Mouse (Mus musculus): ENCODE measurements around the gene Fam227a. TPM values are rescaled to one million over a fixed set of nuclear protein-coding genes. Genes with fewer than 3 reads are reported as not detected.

Fam227a gene
- polyA plus RNA-seq, 1 experiment from 2014 or later: 6.9 TPM

- ATAC-seq (ENCODE audit: low FRiP score, low TSS enrichment) (no peak), DNase-seq (no peak)
- Histone ChIP-seq H3K9me3 (ENCODE audit: control insufficient read depth, low read length) (no peaks in the 10 kb centered on the region), H3K36me3 (ENCODE audit: control insufficient read depth, insufficient read depth, low read length) (peaks cover 79% of the 10 kb centered on the region), H3K4me2 (ENCODE audit: low read length) (no peak overlapping the region), H3K9ac (replicated peaks; ENCODE audit: low read length) (no peak overlapping the region), H3K27ac (replicated peaks; ENCODE audit: low read depth, low read length) (no peak overlapping the region), H3K4me1 (ENCODE audit: control insufficient read depth, insufficient read depth, low read length) (no peaks in the 10 kb centered on the region), H3K4me3 (replicated peaks; ENCODE audit: low read depth, low read length) (no peak overlapping the region), H3K27me3 (ENCODE audit: control insufficient read depth, insufficient read depth, low read length) (no peaks in the 10 kb centered on the region)
- 94% methylated on average over 7 of the region's 7 CpGs for WGBS
These were observed 43.3 kb downstream of the Fam227a start for GRCm38 (mm10) chr15:79615501-79615900.

- Histone ChIP-seq H3K27ac (replicated peaks; ENCODE audit: low read depth, low read length) (no peak overlapping the region), H3K4me2 (ENCODE audit: low read length) (no peak overlapping the region), H3K27me3 (ENCODE audit: control insufficient read depth, insufficient read depth, low read length) (peaks cover 10% of the 10 kb centered on the region; the same call in 1 of the 2 replicates), H3K36me3 (ENCODE audit: control insufficient read depth, insufficient read depth, low read length) (peaks cover 27% of the 10 kb centered on the region), H3K9me3 (ENCODE audit: control insufficient read depth, low read length) (no peaks in the 10 kb centered on the region), H3K4me1 (ENCODE audit: control insufficient read depth, insufficient read depth, low read length) (no peaks in the 10 kb centered on the region), H3K9ac (replicated peaks; ENCODE audit: low read length) (no peak overlapping the region), H3K4me3 (replicated peaks; ENCODE audit: low read depth, low read length) (no peak overlapping the region)
- no peak for ATAC-seq (ENCODE audit: low FRiP score, low TSS enrichment)
- WGBS: 95% methylated on average over 2 of the region's 2 CpGs
- DNase-seq: no peak
These were observed 49.5 kb downstream of the Fam227a start for GRCm38 (mm10) chr15:79609226-79609625.

- H3K36me3 ChIP-seq (ENCODE audit: control insufficient read depth, insufficient read depth, low read length): peaks cover 21% of the 10 kb centered on the region
- no peak for ATAC-seq (ENCODE audit: low FRiP score, low TSS enrichment)
- 82% methylated on average over 7 of the region's 7 CpGs for WGBS
These were observed 50.5 kb downstream of the Fam227a start for GRCm38 (mm10) chr15:79608214-79608613.

GRCm38 (mm10) chr15:79607757-79608156 is 51.0 kb downstream of the Fam227a start:
- H3K27me3 ChIP-seq (ENCODE audit: control insufficient read depth, insufficient read depth, low read length): peaks cover 14% of the 10 kb centered on the region; the same call in 1 of the 2 replicates
- no peak for ATAC-seq (ENCODE audit: low FRiP score, low TSS enrichment)
- no peak overlapping the region for H3K4me2 ChIP-seq (ENCODE audit: low read length)
- no peak overlapping the region for H3K9ac ChIP-seq (replicated peaks; ENCODE audit: low read length)
- no peaks in the 10 kb centered on the region for H3K4me1 ChIP-seq (ENCODE audit: control insufficient read depth, insufficient read depth, low read length)
- H3K27ac ChIP-seq (replicated peaks; ENCODE audit: low read depth, low read length): no peak overlapping the region
- no peak overlapping the region for H3K4me3 ChIP-seq (replicated peaks; ENCODE audit: low read depth, low read length)
- H3K9me3 ChIP-seq (ENCODE audit: control insufficient read depth, low read length): no peaks in the 10 kb centered on the region
- peaks cover 17% of the 10 kb centered on the region for H3K36me3 ChIP-seq (ENCODE audit: control insufficient read depth, insufficient read depth, low read length)
- 47% methylated on average over 2 of the region's 2 CpGs for WGBS
- DNase-seq: peak; percentile 58

More at GRCm38 (mm10) chr15:79608214-79608613, 50.5 kb downstream of the Fam227a start:
- no peak overlapping the region for H3K4me3 ChIP-seq (replicated peaks; ENCODE audit: low read depth, low read length)
- H3K27ac ChIP-seq (replicated peaks; ENCODE audit: low read depth, low read length): no peak overlapping the region
- H3K4me1 ChIP-seq (ENCODE audit: control insufficient read depth, insufficient read depth, low read length): no peaks in the 10 kb centered on the region
- no peak for DNase-seq
- H3K4me2 ChIP-seq (ENCODE audit: low read length): no peak overlapping the region
- peaks cover 14% of the 10 kb centered on the region; the same call in 1 of the 2 replicates for H3K27me3 ChIP-seq (ENCODE audit: control insufficient read depth, insufficient read depth, low read length)
- no peaks in the 10 kb centered on the region for H3K9me3 ChIP-seq (ENCODE audit: control insufficient read depth, low read length)
- H3K9ac ChIP-seq (replicated peaks; ENCODE audit: low read length): no peak overlapping the region

DNA sequence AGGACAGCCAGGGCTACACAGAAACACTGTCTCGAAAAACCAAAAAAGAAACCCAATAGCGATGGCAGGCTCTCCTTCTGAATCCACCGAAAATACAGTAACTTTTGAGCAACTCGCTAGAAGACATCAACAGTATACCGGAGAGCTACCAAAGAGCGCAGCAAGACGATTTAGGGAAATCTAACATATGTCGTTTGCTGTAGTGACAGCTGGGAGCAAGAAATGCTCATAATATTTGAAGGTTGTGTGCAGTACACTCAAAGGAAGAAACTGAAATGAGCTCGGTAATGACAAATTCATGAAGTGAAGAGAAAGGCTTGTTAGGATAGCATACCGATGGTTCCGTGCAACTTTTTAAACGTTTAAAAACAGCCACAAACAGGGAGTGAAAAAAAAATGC is 52.6 kb downstream of the Fam227a start:
- Histone ChIP-seq H3K9ac (replicated peaks; ENCODE audit: low read length) (no peak overlapping the region), H3K4me1 (ENCODE audit: control insufficient read depth, insufficient read depth, low read length) (no peaks in the 10 kb centered on the region), H3K9me3 (ENCODE audit: control insufficient read depth, low read length) (no peaks in the 10 kb centered on the region), H3K27me3 (ENCODE audit: control insufficient read depth, insufficient read depth, low read length) (peaks cover 14% of the 10 kb centered on the region; the same call in 1 of the 2 replicates), H3K4me2 (ENCODE audit: low read length) (no peak overlapping the region), H3K27ac (replicated peaks; ENCODE audit: low read depth, low read length) (no peak overlapping the region), H3K4me3 (replicated peaks; ENCODE audit: low read depth, low read length) (no peak overlapping the region), H3K36me3 (ENCODE audit: control insufficient read depth, insufficient read depth, low read length) (peaks cover 9% of the 10 kb centered on the region)
- ATAC-seq (ENCODE audit: low FRiP score, low TSS enrichment): no peak
- no peak for DNase-seq
- 90% methylated on average over 12 of the region's 12 CpGs for WGBS

DNA sequence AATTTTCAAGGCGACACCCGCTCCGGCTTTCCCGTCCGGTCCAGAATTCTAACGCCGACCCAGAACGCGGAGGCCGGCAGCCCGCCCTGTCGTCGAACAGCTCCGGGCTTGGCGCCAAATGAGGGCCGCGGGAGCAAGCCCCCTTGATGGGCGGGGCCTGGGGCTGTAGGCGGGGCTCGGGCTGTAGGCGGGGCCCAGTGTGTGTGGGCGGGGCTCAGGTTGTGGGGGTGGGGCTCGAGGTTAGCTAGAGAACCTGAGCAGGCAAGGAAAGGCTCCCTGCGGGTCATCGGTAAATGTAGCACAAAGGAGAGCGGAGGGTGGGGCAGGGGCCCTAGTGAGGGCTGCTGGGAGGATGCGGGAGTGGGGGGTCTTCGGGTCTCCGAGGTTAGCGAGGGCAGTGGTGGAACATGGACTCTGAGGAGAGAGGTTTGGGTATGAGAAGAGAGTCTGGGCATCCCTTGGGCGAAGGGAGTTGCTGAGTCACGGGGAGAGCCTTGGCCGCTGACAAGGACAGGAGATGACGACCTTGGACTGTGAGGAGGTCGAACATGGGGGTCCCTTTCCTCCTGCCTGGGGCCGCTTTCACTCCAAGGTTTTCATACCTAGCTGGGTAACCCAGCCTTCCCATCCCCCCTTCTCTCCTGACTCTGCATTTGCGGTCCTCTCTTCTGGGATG is 53.6 kb downstream of the Fam227a start, which contains the start of gene Dmc1:
TSS of gene Dmc1 (minus strand) at position 120 of the 676 bp plus-strand sequence.
- H3K4me1 ChIP-seq (ENCODE audit: control insufficient read depth, insufficient read depth, low read length): no peaks in the 10 kb centered on the region
- no peak within 1 kb of the TSS for H3K27ac ChIP-seq (replicated peaks; ENCODE audit: low read depth, low read length)
- peak within 1 kb of the TSS; percentile 20 for H3K4me3 ChIP-seq (replicated peaks; ENCODE audit: low read depth, low read length)
- no peak for ATAC-seq (ENCODE audit: low FRiP score, low TSS enrichment)
- 12% methylated on average over 37 of the region's 37 CpGs for WGBS
- H3K9me3 ChIP-seq (ENCODE audit: control insufficient read depth, low read length): no peaks in the 10 kb centered on the region
- H3K4me2 ChIP-seq (ENCODE audit: low read length): peak within 1 kb of the TSS; percentile 38
- H3K9ac ChIP-seq (replicated peaks; ENCODE audit: low read length): no peak within 1 kb of the TSS; the same call in 1 of the 2 replicates
- DNase-seq: peak; percentile 35
- H3K27me3 ChIP-seq (ENCODE audit: control insufficient read depth, insufficient read depth, low read length): peaks cover 14% of the 10 kb centered on the region; the same call in 1 of the 2 replicates
- H3K36me3 ChIP-seq (ENCODE audit: control insufficient read depth, insufficient read depth, low read length): no peaks in the 10 kb centered on the region

- Histone ChIP-seq H3K4me3 (replicated peaks; ENCODE audit: low read depth, low read length) (no peak overlapping the region), H3K27ac (replicated peaks; ENCODE audit: low read depth, low read length) (no peak overlapping the region), H3K9me3 (ENCODE audit: control insufficient read depth, low read length) (no peaks in the 10 kb centered on the region), H3K9ac (replicated peaks; ENCODE audit: low read length) (no peak overlapping the region), H3K4me2 (ENCODE audit: low read length) (no peak overlapping the region), H3K4me1 (ENCODE audit: control insufficient read depth, insufficient read depth, low read length) (no peaks in the 10 kb centered on the region), H3K27me3 (ENCODE audit: control insufficient read depth, insufficient read depth, low read length) (peaks cover 13% of the 10 kb centered on the region; the same call in 1 of the 2 replicates), H3K36me3 (ENCODE audit: control insufficient read depth, insufficient read depth, low read length) (no peaks in the 10 kb centered on the region)
- no peak for DNase-seq
- WGBS: 79% methylated on average over 2 of the region's 2 CpGs
- ATAC-seq (ENCODE audit: low FRiP score, low TSS enrichment): no peak
These were observed 58.6 kb downstream of the Fam227a start for GRCm38 (mm10) chr15:79600176-79600575.

GRCm38 (mm10) chr15:79598715-79599114 is 60.0 kb downstream of the Fam227a start:
- DNase-seq (no peak), ATAC-seq (ENCODE audit: low FRiP score, low TSS enrichment) (no peak)
- Histone ChIP-seq H3K36me3 (ENCODE audit: control insufficient read depth, insufficient read depth, low read length) (no peaks in the 10 kb centered on the region), H3K4me3 (replicated peaks; ENCODE audit: low read depth, low read length) (no peak overlapping the region), H3K4me1 (ENCODE audit: control insufficient read depth, insufficient read depth, low read length) (no peaks in the 10 kb centered on the region), H3K9me3 (ENCODE audit: control insufficient read depth, low read length) (no peaks in the 10 kb centered on the region), H3K9ac (replicated peaks; ENCODE audit: low read length) (no peak overlapping the region), H3K27ac (replicated peaks; ENCODE audit: low read depth, low read length) (no peak overlapping the region), H3K27me3 (ENCODE audit: control insufficient read depth, insufficient read depth, low read length) (no peaks in the 10 kb centered on the region), H3K4me2 (ENCODE audit: low read length) (no peak overlapping the region)
- WGBS: 91% methylated on average over 1 of the region's 1 CpGs

- Histone ChIP-seq H3K9ac (replicated peaks; ENCODE audit: low read length) (no peak overlapping the region), H3K4me1 (ENCODE audit: control insufficient read depth, insufficient read depth, low read length) (no peaks in the 10 kb centered on the region), H3K27me3 (ENCODE audit: control insufficient read depth, insufficient read depth, low read length) (no peaks in the 10 kb centered on the region), H3K4me3 (replicated peaks; ENCODE audit: low read depth, low read length) (no peak overlapping the region), H3K27ac (replicated peaks; ENCODE audit: low read depth, low read length) (no peak overlapping the region), H3K9me3 (ENCODE audit: control insufficient read depth, low read length) (no peaks in the 10 kb centered on the region), H3K36me3 (ENCODE audit: control insufficient read depth, insufficient read depth, low read length) (no peaks in the 10 kb centered on the region), H3K4me2 (ENCODE audit: low read length) (no peak overlapping the region)
- ATAC-seq (ENCODE audit: low FRiP score, low TSS enrichment) (no peak), DNase-seq (no peak)
- 58% methylated on average over 1 of the region's 1 CpGs for WGBS
These were observed 77.2 kb downstream of the Fam227a start for GRCm38 (mm10) chr15:79581581-79581980.
